Mouse (Mus musculus) bone marrow, adult 2 months (tissue): ENCODE results near the gene Mslnl.

ENCODE experiments used
- CTCF ChIP-seq: fragments of 200-500 bp; IDR thresholded peaks from 2 replicates; pipeline ENCODE4 v1.5.1; 2011; ENCODE audit warnings: low read length, control low read depth; ENCODE audit not compliant: control insufficient read depth, insufficient read depth
- POLR2A ChIP-seq: fragments of 200-500 bp; IDR thresholded peaks from 2 replicates; pipeline ENCODE4 v1.6.1; 2011; ENCODE audit warnings: low read depth, mild to moderate bottlenecking, control low read depth, low read length, borderline replicate concordance; ENCODE audit not compliant: control insufficient read depth

GRCm38 (mm10) chr17:25688922-25689321 is 46.9 kb upstream of the Mslnl start:
- TF ChIP-seq CTCF (no peak), POLR2A (no peak)
